Mouse (Mus musculus) midbrain, embryonic 14.5 days (tissue): ENCODE results near the gene Ehhadh. TPM values are rescaled to one million over a fixed set of nuclear protein-coding genes. Genes with fewer than 3 reads are reported as not detected.
"Not testable (repeated sequence)": the region's sequence is repeated elsewhere in the genome, so short reads cannot be mapped to it uniquely, and the experiment has no call there.

Source experiments
- ATAC-seq: fragments of 200-750 bp; cut with Nextera tagmentation; 2 replicates; pipeline ENCODE4 v1.8.0; 2017; ENCODE audit warnings: moderate number of reproducible peaks, moderate library complexity; ENCODE audit not compliant: low FRiP score, low TSS enrichment
- DNase-seq: peaks from one replicate; pipeline ENCODE4 v3.0.0-alpha.2; 2015
- H3K27ac ChIP-seq: fragments of 300-500 bp; sonication (generic); replicated peaks from 2 replicates; pipeline ENCODE4 v1.5.1; 2014; ENCODE audit warnings: mild to moderate bottlenecking, low read depth, low read length, moderate library complexity
- H3K27me3 ChIP-seq: fragments of 300-500 bp; sonication (generic); 2 replicates; pipeline ENCODE4 v1.6.1; 2014; ENCODE audit warnings: low read length, control low read depth, mixed read lengths; ENCODE audit not compliant: control insufficient read depth, insufficient read depth
- H3K36me3 ChIP-seq: fragments of 300-500 bp; sonication (generic); 2 replicates; pipeline ENCODE4 v1.6.1; 2014; ENCODE audit warnings: low read length, control low read depth; ENCODE audit not compliant: control insufficient read depth, insufficient read depth
- H3K4me1 ChIP-seq: fragments of 300-500 bp; sonication (generic); 2 replicates; pipeline ENCODE4 v1.6.1; 2014; ENCODE audit warnings: mild to moderate bottlenecking, antibody characterized with exemption, low read length, control low read depth; ENCODE audit not compliant: control insufficient read depth, insufficient read depth
- H3K4me2 ChIP-seq: fragments of 300-500 bp; sonication (generic); 2 replicates; pipeline ENCODE4 v1.6.1; 2014; ENCODE audit warnings: mild to moderate bottlenecking, low read length, moderate library complexity
- H3K4me3 ChIP-seq: fragments of 300-500 bp; sonication (generic); replicated peaks from 2 replicates; pipeline ENCODE4 v1.5.1; 2014; ENCODE audit warnings: low read depth, low read length
- H3K9ac ChIP-seq: fragments of 300-500 bp; sonication (generic); replicated peaks from 2 replicates; pipeline ENCODE4 v1.6.1; 2014; ENCODE audit warnings: mild to moderate bottlenecking, low read length, moderate library complexity
- H3K9me3 ChIP-seq: fragments of 300-500 bp; sonication (generic); 2 replicates; pipeline ENCODE4 v1.6.1; 2016; ENCODE audit warnings: low read length, control low read depth, mixed read lengths; ENCODE audit not compliant: control insufficient read depth
- WGBS: fragments of 180-500 bp; shearing (Covaris S2); extraction: QIAGEN DNeasy Blood & Tissue Kit; methylation state at CpG from one replicate; pipeline ENCODE4 v1.1.7; 2014; 5-methylcytosine and 5-hydroxymethylcytosine counted together
- polyA plus RNA-seq: library from polyadenylated mRNA; unstranded; fragments of >200 nt; fragmentation: Nextera tagmentation; extraction: Ambion mirVana; gene quantifications from 2 replicates; pipeline ENCODE4 v1.2.1, GENCODE M21; 2014

The Ehhadh gene
- polyA plus RNA-seq, 1 experiment from 2014 or later = 1.6 TPM

DNA sequence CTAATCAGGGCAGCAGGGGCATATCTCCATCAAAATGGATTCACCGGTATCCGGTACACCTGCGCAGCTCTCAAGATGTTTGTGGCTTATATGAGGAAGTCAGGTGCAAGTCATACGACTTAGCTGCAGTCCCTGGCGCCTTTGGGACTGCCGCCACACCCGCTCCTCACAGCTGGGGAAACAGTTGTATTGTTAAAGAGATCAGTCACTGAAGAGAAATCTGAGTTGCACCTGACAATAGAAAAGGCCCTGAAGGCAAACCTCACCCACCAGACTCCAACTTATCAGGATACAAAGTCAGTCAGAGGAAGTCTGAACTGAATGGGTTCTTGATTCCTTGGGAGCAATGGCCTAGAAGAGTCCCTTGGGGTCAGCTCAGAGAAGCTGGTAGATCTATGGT lies 20.2 kb upstream of the Ehhadh start:
- H3K9me3 ChIP-seq, H3K9ac ChIP-seq, H3K4me2 ChIP-seq, H3K27ac ChIP-seq, H3K27me3 ChIP-seq, H3K4me1 ChIP-seq, DNase-seq, H3K4me3 ChIP-seq, ATAC-seq: not testable (repeated sequence)
- WGBS = 89% methylated on average over 7 of the region's 7 CpGs
- peaks cover 25% of the 10 kb centered on the region for H3K36me3 ChIP-seq

DNA sequence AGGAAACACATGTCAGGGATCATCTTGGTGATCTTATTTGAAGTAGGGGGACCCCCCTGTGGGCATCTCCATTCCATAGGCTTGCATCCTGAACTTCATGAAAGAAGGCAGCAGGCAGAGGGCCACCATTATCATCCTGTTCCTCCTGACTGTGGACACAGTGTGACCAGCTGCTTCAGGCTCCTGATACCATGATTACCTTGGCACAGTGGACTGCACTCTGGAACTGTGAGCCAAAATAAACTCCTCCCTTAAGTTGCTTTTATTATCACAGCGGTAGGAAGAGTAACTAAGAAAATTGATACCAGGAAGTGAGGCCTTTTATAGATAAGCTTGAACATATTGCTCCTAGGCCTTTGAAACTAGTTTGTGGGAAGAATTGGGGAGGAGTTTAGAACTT lies 19.3 kb upstream of the Ehhadh start:
- Histone ChIP-seq H3K36me3 (peaks cover 29% of the 10 kb centered on the region), H3K4me2 (no peak overlapping the region), H3K4me1 (no peaks in the 10 kb centered on the region), H3K27ac (no peak overlapping the region), H3K27me3 (no peaks in the 10 kb centered on the region), H3K9ac (no peak overlapping the region), H3K4me3 (no peak overlapping the region), H3K9me3 (no peaks in the 10 kb centered on the region)
- 98% methylated on average over 1 of the region's 1 CpGs for WGBS
- ATAC-seq = no peak
- no peak for DNase-seq

DNA sequence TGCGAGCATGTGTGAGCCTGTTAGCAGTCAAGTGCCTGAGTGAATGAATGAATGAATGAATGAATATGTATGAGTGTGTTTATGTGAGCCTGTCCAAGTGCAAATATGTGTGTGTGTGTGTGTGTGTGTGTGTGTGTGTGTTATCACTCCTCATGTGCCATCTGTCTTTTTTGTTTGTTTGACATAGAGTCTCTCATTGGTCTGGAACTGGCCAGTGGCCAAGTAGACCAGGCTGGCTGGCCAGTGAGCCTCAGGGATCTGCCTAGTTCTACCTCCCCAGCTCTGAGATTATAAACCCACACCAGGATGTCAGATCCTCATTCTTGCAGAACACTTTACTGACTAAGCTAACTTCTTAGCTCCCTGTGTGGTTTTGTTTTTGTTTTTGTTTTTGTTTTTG lies 16.7 kb upstream of the Ehhadh start:
- ATAC-seq (no peak), DNase-seq (peak; percentile 8)
- Histone ChIP-seq H3K36me3 (peaks cover 41% of the 10 kb centered on the region), H3K4me1 (no peaks in the 10 kb centered on the region), H3K4me2 (no peak overlapping the region), H3K4me3 (no peak overlapping the region), H3K27ac (no peak overlapping the region), H3K27me3 (no peaks in the 10 kb centered on the region), H3K9ac (no peak overlapping the region), H3K9me3 (no peaks in the 10 kb centered on the region)
- 90% methylated on average over 1 of the region's 1 CpGs for WGBS

DNA sequence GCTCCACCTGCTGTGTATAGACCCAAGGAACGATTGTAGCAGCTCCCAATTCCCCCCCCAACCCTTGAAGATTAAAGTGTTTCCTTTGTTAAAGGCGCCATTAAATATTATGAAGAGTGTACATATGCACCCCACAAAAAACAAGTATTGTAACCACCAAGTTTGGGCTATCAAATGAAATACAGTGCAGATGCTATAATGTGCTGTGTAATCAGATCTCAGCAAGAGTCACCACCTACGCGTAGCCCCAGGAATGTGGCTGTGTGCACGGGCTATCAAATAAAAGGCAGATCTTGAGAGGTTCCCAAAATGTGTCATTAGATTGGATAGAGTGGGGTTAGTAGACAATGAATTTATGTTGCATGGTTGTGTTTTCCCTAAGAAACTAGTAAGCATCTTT lies 7.5 kb upstream of the Ehhadh start:
- Histone ChIP-seq H3K36me3 (peaks cover 8% of the 10 kb centered on the region), H3K27ac (no peak overlapping the region), H3K4me2 (peak overlapping the region; percentile 77), H3K27me3 (no peaks in the 10 kb centered on the region), H3K9me3 (no peaks in the 10 kb centered on the region), H3K4me1 (peaks cover 9% of the 10 kb centered on the region), H3K9ac (peak overlapping the region; percentile 78; the same call in 1 of the 2 replicates), H3K4me3 (peak overlapping the region; percentile 87)
- 9% methylated on average over 5 of the region's 5 CpGs for WGBS
- ATAC-seq (no peak), DNase-seq (peak; percentile 46)

DNA sequence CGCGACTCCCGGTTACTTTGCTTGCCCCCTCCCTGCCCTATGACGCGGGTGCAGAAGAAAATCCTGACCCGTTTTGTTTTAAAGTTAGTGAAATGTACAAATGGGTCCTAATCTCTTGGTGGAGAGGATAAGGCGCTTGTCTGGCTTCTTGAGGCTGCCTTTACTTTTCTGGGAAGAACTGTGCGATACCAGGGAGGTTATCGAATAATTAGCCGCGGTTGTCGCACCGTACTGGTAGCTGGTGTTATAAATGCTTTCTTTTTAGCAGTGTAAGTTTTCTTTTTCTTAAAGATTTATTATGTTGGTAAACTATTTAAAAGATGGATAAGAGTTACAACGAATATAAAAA lies 7.1 kb upstream of the Ehhadh start:
- Histone ChIP-seq H3K4me1 (peaks cover 9% of the 10 kb centered on the region), H3K9ac (peak overlapping the region; percentile 78), H3K4me2 (peak overlapping the region; percentile 77), H3K4me3 (peak overlapping the region; percentile 87), H3K9me3 (no peaks in the 10 kb centered on the region), H3K27ac (peak overlapping the region; percentile 88), H3K36me3 (peaks cover 7% of the 10 kb centered on the region), H3K27me3 (no peaks in the 10 kb centered on the region)
- ATAC-seq = 0 out of 2 replicates have a peak, but pooled peaks have one; percentile 13
- 2% methylated on average over 14 of the region's 14 CpGs for WGBS
- no peak for DNase-seq

DNA sequence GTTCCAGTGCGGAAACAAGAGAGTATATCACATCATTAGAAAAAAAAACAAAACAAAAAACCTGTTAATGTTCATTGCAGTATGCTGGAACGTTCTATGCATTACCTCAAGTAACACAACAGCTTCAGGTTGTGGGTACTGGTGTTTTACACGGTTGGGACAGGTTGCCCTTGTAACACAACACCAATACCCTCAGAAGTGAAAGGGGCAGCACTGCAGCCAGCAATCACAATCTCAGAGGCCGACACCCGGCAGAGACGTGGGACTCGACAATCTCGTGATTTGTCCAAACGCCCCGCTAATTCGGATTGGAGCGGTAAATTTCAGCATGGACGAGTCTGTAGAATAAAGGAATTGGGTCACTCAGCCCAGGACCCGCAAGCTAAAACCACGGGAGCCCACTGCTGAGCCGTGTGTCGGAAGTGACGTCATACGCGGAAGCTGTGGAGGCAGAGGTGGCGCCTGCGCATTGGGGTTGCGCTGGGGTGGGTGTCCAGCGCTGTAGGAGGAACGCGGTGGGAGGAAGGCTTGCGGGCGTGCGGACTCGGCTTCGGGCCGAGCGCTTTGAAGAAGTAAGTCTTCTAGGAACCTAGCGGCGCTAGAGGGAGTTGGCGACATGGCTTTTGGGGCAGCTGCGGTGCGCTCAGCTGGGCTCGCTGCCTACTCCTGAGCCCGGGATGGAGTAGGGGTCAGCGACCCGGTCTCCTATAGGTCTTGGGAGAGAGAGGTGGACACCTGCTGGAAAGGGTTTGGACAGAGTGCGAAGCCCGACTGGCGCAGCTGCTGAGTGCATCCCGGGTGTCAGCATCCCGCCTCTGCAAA lies 6.5 kb upstream of the Ehhadh start, which contains the start of gene Map3k13:
Map3k13 (plus strand) TSS at position 472 of the 822 bp plus-strand sequence.
- H3K27me3 ChIP-seq = no peaks in the 10 kb centered on the region
- H3K4me3 ChIP-seq = peak within 1 kb of the TSS; percentile 87
- H3K36me3 ChIP-seq = peaks cover under 1% of the 10 kb centered on the region
- H3K4me1 ChIP-seq = peaks cover 9% of the 10 kb centered on the region
- WGBS = 2% methylated on average over 47 of the region's 47 CpGs
- peak; percentile 98 for ATAC-seq
- H3K9me3 ChIP-seq = no peaks in the 10 kb centered on the region
- peak; percentile 99 for DNase-seq
- peak within 1 kb of the TSS; percentile 78 for H3K9ac ChIP-seq
- H3K27ac ChIP-seq = peak within 1 kb of the TSS; percentile 88
- H3K4me2 ChIP-seq = peak within 1 kb of the TSS; percentile 77

DNA sequence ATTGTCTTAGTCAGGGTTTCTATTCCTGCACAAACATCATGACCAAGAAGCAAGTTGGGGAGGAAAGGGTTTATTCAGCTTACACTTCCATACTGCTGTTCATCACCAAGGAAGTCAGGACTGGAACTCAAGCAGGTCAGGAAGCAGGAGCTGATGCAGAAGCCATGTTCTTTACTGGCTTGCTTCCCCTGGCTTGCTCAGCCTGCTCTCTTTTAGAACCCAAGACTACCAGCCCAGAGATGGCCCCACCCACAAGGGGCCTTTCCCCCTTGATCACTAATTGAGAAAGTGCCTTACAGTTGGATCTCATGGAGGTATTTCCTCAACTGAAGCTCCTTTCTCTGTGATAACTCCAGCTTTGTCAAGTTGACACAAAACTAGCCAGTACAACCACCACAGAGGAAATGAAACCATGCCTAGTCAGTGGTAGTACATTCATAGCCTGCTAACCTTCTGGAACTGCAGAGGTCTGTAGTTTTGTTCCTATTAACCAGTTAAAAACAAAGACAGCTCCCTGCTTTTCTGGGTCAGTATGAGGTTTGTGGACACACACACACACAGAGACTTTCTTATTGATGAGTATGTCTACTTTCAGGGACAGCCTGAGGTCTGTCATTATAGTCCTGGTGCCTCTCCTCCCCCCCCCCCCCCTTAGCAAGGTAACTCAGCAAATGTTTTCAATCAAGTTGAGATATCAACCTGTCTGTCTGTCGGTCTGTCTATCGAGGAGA lies 5.6 kb upstream of the Ehhadh start:
- not testable (repeated sequence) for DNase-seq, H3K4me1 ChIP-seq, H3K9me3 ChIP-seq, H3K36me3 ChIP-seq, ATAC-seq, H3K27me3 ChIP-seq
- Histone ChIP-seq H3K9ac (peak overlapping the region; percentile 78), H3K27ac (peak overlapping the region; percentile 88; the same call in 1 of the 2 replicates), H3K4me3 (peak overlapping the region; percentile 87), H3K4me2 (peak overlapping the region; percentile 77)
- 52% methylated on average over 2 of the region's 2 CpGs for WGBS

DNA sequence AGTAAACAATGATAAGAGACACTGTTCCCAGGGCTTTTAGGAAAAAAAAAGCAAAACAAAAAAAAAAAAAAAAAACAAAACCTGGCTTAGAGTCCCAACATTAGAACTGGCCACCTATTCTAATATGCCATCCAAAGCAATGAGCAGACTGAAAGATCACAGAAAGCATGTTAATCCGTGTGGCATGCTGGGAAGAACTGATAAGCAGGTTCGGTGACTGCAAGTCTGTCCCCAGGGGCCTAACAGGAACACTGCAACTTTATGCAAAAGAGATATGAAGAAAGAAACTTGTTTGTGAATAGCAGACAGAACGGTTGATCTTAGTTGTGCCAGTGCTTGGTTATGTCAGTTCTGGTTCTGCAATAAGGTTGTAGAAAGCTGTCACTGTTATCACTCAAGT lies 4.2 kb upstream of the Ehhadh start:
- Histone ChIP-seq H3K36me3 (no peaks in the 10 kb centered on the region), H3K9ac (no peak overlapping the region), H3K9me3 (no peaks in the 10 kb centered on the region), H3K4me2 (no peak overlapping the region), H3K27me3 (no peaks in the 10 kb centered on the region), H3K4me3 (no peak overlapping the region), H3K27ac (no peak overlapping the region), H3K4me1 (peaks cover 22% of the 10 kb centered on the region)
- WGBS = 52% methylated on average over 3 of the region's 3 CpGs
- ATAC-seq = no peak
- DNase-seq = no peak
